Mouse (Mus musculus) midbrain, embryonic 15.5 days (tissue): ENCODE data around the gene 4930402H24Rik. TPM values are rescaled to one million over a fixed set of nuclear protein-coding genes. Genes with fewer than 3 reads are reported as not detected.

Experiments used
- ATAC-seq: fragments of 200-750 bp; cut with Nextera tagmentation; replicated peaks from 2 replicates; pipeline ENCODE4 v1.8.0; 2017; ENCODE audit warnings: moderate TSS enrichment
- H3K27ac ChIP-seq: fragments of 300-500 bp; sonication (generic); 2 replicates; pipeline ENCODE4 v1.5.1; 2015; ENCODE audit warnings: mild to moderate bottlenecking, inconsistent platforms
- H3K27me3 ChIP-seq: fragments of 300-500 bp; sonication (generic); replicated peaks from 2 replicates; pipeline ENCODE4 v1.6.1; 2015; ENCODE audit warnings: inconsistent platforms
- H3K36me3 ChIP-seq: fragments of 300-500 bp; sonication (generic); replicated peaks from 2 replicates; pipeline ENCODE4 v1.6.1; 2015; ENCODE audit warnings: inconsistent platforms
- H3K4me1 ChIP-seq: fragments of 300-500 bp; sonication (generic); 2 replicates; pipeline ENCODE4 v1.6.1; 2015; ENCODE audit warnings: inconsistent platforms
- H3K4me2 ChIP-seq: fragments of 300-500 bp; sonication (generic); 2 replicates; pipeline ENCODE4 v1.6.1; 2015; ENCODE audit warnings: inconsistent platforms, mild to moderate bottlenecking, moderate library complexity
- H3K4me3 ChIP-seq: fragments of 300-500 bp; sonication (generic); 2 replicates; pipeline ENCODE4 v1.5.1; 2015; ENCODE audit warnings: mild to moderate bottlenecking, inconsistent platforms
- H3K9ac ChIP-seq: fragments of 300-500 bp; sonication (generic); 2 replicates; pipeline ENCODE4 v1.6.1; 2015; ENCODE audit warnings: mild to moderate bottlenecking, inconsistent platforms
- H3K9me3 ChIP-seq: fragments of 300-500 bp; sonication (generic); 2 replicates; pipeline ENCODE4 v1.6.1; 2016; ENCODE audit warnings: inconsistent platforms
- WGBS: fragments of 180-500 bp; shearing (Covaris S2); methylation state at CpG from one replicate; pipeline ENCODE4 v1.1.7; 2015; ENCODE audit warnings: mixed read lengths; 5-methylcytosine and 5-hydroxymethylcytosine counted together
- polyA plus RNA-seq: library from polyadenylated mRNA; unstranded; fragments of >200 nt; fragmentation: Nextera tagmentation; extraction: Ambion mirVana; gene quantifications from 2 replicates; pipeline ENCODE4 v1.2.1, GENCODE M21; 2015

4930402H24Rik gene
- polyA plus RNA-seq, 1 experiment from 2014 or later, result 108 TPM

- WGBS, result 89% methylated on average over 1 of the region's 1 CpGs
- H3K4me3 ChIP-seq, result no peak overlapping the region
- H3K4me1 ChIP-seq, result peaks cover 18% of the 10 kb centered on the region
- no peaks in the 10 kb centered on the region for H3K36me3 ChIP-seq
- H3K9ac ChIP-seq, result no peak overlapping the region
- ATAC-seq, result no peak
- H3K4me2 ChIP-seq, result no peak overlapping the region
- H3K27me3 ChIP-seq, result no peaks in the 10 kb centered on the region
- H3K27ac ChIP-seq, result no peak overlapping the region
- no peaks in the 10 kb centered on the region for H3K9me3 ChIP-seq
Observed at GRCm38 (mm10) chr2:130911691-130912090, 5.5 kb upstream of the 4930402H24Rik start.

GRCm38 (mm10) chr2:130906584-130907315, 544 bp upstream of the 4930402H24Rik start:
- H3K4me1 ChIP-seq, result peaks cover 28% of the 10 kb centered on the region
- peak; percentile 74 for ATAC-seq
- peak overlapping the region; percentile 92 for H3K9ac ChIP-seq
- H3K27me3 ChIP-seq, result no peaks in the 10 kb centered on the region
- H3K4me2 ChIP-seq, result peak overlapping the region; percentile 63
- WGBS, result under 1% methylated on average over 55 of the region's 58 CpGs
- H3K27ac ChIP-seq, result peak overlapping the region; percentile 89
- H3K9me3 ChIP-seq, result no peaks in the 10 kb centered on the region
- 0 out of 2 replicates have a peak, but pooled peaks cover 6% of the 10 kb centered on the region for H3K36me3 ChIP-seq
- peak overlapping the region; percentile 75 for H3K4me3 ChIP-seq

DNA sequence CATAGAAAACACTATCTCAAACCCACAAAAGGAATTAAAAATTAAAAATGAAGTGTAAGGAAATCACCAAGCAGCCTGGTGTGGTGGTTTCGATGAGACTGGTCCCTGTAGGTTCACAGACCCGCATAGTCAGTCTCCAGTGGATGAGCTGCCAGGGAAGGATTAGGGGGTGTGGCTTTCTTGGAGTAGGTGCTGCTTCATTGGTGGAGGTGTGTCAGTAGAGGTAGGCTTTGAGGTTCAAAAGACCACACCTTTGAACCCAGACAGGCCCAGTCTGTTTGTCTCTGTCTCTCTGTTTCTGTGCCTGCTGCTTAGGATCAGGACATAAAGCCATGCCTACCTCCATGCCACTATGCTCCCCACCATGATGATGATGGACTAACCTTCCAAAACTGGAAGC, 7.4 kb downstream of the 4930402H24Rik start:
- 88% methylated on average over 2 of the region's 2 CpGs for WGBS
- no peak for ATAC-seq

GRCm38 (mm10) chr2:130897856-130898255, 8.3 kb downstream of the 4930402H24Rik start:
- Histone ChIP-seq H3K9me3 (no peaks in the 10 kb centered on the region), H3K27ac (no peak overlapping the region), H3K4me2 (no peak overlapping the region), H3K36me3 (no peaks in the 10 kb centered on the region), H3K4me1 (no peaks in the 10 kb centered on the region), H3K27me3 (no peaks in the 10 kb centered on the region), H3K9ac (no peak overlapping the region), H3K4me3 (no peak overlapping the region)
- 80% methylated on average over 2 of the region's 2 CpGs for WGBS
- no peak for ATAC-seq

More for the DNA sequence above, 7.4 kb downstream of the 4930402H24Rik start:
- Histone ChIP-seq H3K36me3 (0 out of 2 replicates have a peak, but pooled peaks cover 3% of the 10 kb centered on the region), H3K9me3 (no peaks in the 10 kb centered on the region), H3K4me1 (no peaks in the 10 kb centered on the region), H3K4me3 (no peak overlapping the region), H3K27me3 (no peaks in the 10 kb centered on the region), H3K9ac (no peak overlapping the region), H3K4me2 (no peak overlapping the region), H3K27ac (no peak overlapping the region)

GRCm38 (mm10) chr2:130896944-130897343, 9.3 kb downstream of the 4930402H24Rik start:
- Histone ChIP-seq H3K36me3 (no peaks in the 10 kb centered on the region), H3K4me2 (no peak overlapping the region), H3K9ac (no peak overlapping the region), H3K27ac (no peak overlapping the region), H3K4me3 (no peak overlapping the region), H3K4me1 (no peaks in the 10 kb centered on the region), H3K27me3 (no peaks in the 10 kb centered on the region), H3K9me3 (no peaks in the 10 kb centered on the region)
- no peak for ATAC-seq
- 81% methylated on average over 2 of the region's 2 CpGs for WGBS

DNA sequence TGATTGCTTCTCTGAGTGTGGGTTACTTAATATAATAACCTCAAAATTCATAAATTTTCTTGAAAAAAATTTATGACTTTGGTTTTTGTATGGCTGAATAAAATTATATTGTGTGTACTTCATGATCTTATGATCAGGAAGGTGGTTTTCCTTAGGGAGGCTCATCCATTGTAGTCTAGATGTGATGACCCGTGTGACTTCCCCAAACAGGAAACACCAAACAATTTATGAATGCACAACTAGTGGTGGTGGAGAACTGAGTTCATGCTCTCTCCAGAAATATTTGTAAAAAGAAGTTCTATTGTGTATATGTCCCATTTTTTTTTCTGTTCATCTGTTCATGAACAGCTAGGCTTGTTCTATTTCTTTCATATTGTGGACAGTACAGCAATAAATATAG, 18.8 kb downstream of the 4930402H24Rik start:
- Histone ChIP-seq H3K4me1 (no peaks in the 10 kb centered on the region), H3K4me3 (no peak overlapping the region), H3K9me3 (no peaks in the 10 kb centered on the region), H3K27me3 (no peaks in the 10 kb centered on the region), H3K36me3 (peaks cover 4% of the 10 kb centered on the region; the same call in 1 of the 2 replicates), H3K9ac (no peak overlapping the region), H3K27ac (no peak overlapping the region), H3K4me2 (no peak overlapping the region)
- 80% methylated on average over 1 of the region's 1 CpGs for WGBS
- no peak for ATAC-seq

GRCm38 (mm10) chr2:130886983-130887382, 19.2 kb downstream of the 4930402H24Rik start:
- Histone ChIP-seq H3K36me3 (peaks cover 4% of the 10 kb centered on the region; the same call in 1 of the 2 replicates), H3K4me3 (no peak overlapping the region), H3K4me2 (no peak overlapping the region), H3K4me1 (no peaks in the 10 kb centered on the region), H3K27ac (no peak overlapping the region), H3K9me3 (no peaks in the 10 kb centered on the region), H3K9ac (no peak overlapping the region), H3K27me3 (no peaks in the 10 kb centered on the region)
- ATAC-seq, result no peak

GRCm38 (mm10) chr2:130877376-130877775, 28.8 kb downstream of the 4930402H24Rik start:
- 44% methylated on average over 3 of the region's 3 CpGs for WGBS
- no peak overlapping the region for H3K4me3 ChIP-seq
- H3K9me3 ChIP-seq, result no peaks in the 10 kb centered on the region
- no peak overlapping the region for H3K9ac ChIP-seq
- no peak overlapping the region for H3K27ac ChIP-seq
- no peak for ATAC-seq
- no peaks in the 10 kb centered on the region for H3K4me1 ChIP-seq
- no peak overlapping the region for H3K4me2 ChIP-seq
- H3K27me3 ChIP-seq, result no peaks in the 10 kb centered on the region
- no peaks in the 10 kb centered on the region for H3K36me3 ChIP-seq

GRCm38 (mm10) chr2:130870916-130871315, 35.3 kb downstream of the 4930402H24Rik start:
- Histone ChIP-seq H3K4me2 (no peak overlapping the region), H3K4me3 (no peak overlapping the region), H3K9me3 (no peaks in the 10 kb centered on the region), H3K36me3 (no peaks in the 10 kb centered on the region), H3K9ac (no peak overlapping the region), H3K27me3 (no peaks in the 10 kb centered on the region), H3K27ac (no peak overlapping the region), H3K4me1 (no peaks in the 10 kb centered on the region)
- WGBS, result 90% methylated on average over 5 of the region's 5 CpGs
- ATAC-seq, result no peak

GRCm38 (mm10) chr2:130862091-130862490, 44.1 kb downstream of the 4930402H24Rik start:
- Histone ChIP-seq H3K4me1 (no peaks in the 10 kb centered on the region), H3K9ac (no peak overlapping the region), H3K4me2 (no peak overlapping the region), H3K27ac (no peak overlapping the region), H3K9me3 (no peaks in the 10 kb centered on the region), H3K4me3 (no peak overlapping the region), H3K36me3 (no peaks in the 10 kb centered on the region), H3K27me3 (no peaks in the 10 kb centered on the region)
- 84% methylated on average over 3 of the region's 3 CpGs for WGBS
- ATAC-seq, result no peak

DNA sequence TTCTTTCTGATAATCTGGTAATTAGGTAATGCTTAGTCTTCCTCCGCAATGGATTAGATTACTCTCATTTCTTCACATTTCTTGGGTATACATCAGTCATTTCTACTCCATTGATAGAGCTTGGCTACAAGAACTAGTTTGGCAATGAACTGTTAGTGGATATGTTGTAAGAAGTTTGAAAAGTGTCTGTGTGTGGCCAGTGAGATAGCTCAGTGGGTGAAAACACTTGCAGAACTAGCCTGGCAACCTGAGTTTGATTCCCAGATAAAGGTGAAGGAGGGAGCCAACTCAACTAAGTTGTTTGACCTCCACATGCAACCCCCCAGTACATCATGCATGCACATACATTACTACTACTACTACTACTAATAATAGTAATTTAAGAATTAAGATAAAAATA, 53.2 kb downstream of the 4930402H24Rik start:
- H3K36me3 ChIP-seq, result no peaks in the 10 kb centered on the region
- no peak overlapping the region for H3K4me3 ChIP-seq
- H3K9me3 ChIP-seq, result no peaks in the 10 kb centered on the region
- no peak overlapping the region for H3K27ac ChIP-seq
- no peaks in the 10 kb centered on the region for H3K4me1 ChIP-seq
- 93% methylated on average over 1 of the region's 1 CpGs for WGBS
- H3K27me3 ChIP-seq, result no peaks in the 10 kb centered on the region
- no peak for ATAC-seq
- H3K4me2 ChIP-seq, result no peak overlapping the region
- no peak overlapping the region for H3K9ac ChIP-seq

DNA sequence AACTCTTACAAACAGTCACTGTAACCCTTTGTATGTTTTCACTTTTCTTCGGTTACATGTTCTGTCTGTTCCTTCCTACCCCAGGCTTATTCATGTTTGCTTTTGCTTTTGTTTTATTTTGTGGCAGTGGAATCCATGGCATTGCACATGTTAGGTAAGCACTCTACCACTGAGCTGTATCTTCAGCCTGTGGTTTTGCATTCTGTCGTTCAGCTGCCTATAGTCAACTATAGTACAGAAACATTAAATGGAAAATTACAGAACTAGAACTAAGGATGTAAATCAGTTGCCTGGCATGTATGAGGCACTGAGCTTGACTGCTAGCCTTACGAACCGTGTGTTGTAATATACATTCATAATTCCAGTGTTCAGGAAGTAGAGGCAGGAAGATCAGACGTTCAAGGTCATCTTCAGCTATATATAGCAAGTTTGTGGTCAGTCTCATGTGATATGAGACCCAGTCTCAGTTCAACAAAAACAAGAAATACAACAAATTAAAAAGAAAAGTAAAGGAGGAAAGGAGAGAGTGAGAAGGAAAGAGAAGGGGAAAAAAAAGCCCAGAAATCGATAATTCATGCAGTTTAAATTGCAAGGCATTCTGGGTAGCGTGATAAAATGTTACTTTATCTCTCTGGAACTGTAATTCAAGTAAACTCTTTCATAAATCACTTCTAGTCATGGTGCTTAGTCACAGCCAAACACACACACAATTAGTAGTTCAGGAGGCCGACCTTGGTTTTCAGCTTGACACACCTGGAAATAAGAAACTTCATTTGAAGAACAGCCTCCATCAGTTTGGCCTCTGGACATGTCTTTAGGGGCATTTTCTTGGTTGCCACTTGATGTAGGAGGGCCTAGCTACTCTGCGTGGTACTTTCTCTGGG, 54.6 kb downstream of the 4930402H24Rik start:
- WGBS, result 88% methylated on average over 9 of the region's 9 CpGs
- H3K9me3 ChIP-seq, result no peaks in the 10 kb centered on the region
- no peaks in the 10 kb centered on the region for H3K4me1 ChIP-seq
- no peaks in the 10 kb centered on the region for H3K36me3 ChIP-seq
- H3K4me3 ChIP-seq, result no peak overlapping the region
- no peak for ATAC-seq
- no peak overlapping the region for H3K27ac ChIP-seq
- H3K9ac ChIP-seq, result no peak overlapping the region
- H3K4me2 ChIP-seq, result no peak overlapping the region
- no peaks in the 10 kb centered on the region for H3K27me3 ChIP-seq
